Mouse (Mus musculus) heart, adult 8-10 months (tissue): ENCODE measurements around the gene Asic2. TPM values are rescaled to one million over a fixed set of nuclear protein-coding genes. Genes with fewer than 3 reads are reported as not detected.
A peak's percentile ranks its signal among the peaks of the same experiment; 100 is the strongest.
"Not testable (repeated sequence)": the region's sequence is repeated elsewhere in the genome, so short reads cannot be mapped to it uniquely, and the experiment has no call there.

ENCODE experiments used
- DNase-seq: peaks from one replicate; pipeline ENCODE4 v3.0.0; 2022; ENCODE audit warnings: low spot score
- total RNA-seq, 4 experiments: library from RNA; stranded (reverse); gene quantifications; 2 replicates each; pipeline ENCODE4 v1.2.4; 2022

The Asic2 gene
- total RNA-seq, 4 experiments from 2014 or later = 0.08 TPM; not detected in 3

GRCm38 (mm10) chr11:81331977-81332376 lies 636.3 kb downstream of the Asic2 start:
- DNase-seq = no peak

GRCm38 (mm10) chr11:81330982-81331381 lies 637.3 kb downstream of the Asic2 start:
- no peak for DNase-seq

DNA sequence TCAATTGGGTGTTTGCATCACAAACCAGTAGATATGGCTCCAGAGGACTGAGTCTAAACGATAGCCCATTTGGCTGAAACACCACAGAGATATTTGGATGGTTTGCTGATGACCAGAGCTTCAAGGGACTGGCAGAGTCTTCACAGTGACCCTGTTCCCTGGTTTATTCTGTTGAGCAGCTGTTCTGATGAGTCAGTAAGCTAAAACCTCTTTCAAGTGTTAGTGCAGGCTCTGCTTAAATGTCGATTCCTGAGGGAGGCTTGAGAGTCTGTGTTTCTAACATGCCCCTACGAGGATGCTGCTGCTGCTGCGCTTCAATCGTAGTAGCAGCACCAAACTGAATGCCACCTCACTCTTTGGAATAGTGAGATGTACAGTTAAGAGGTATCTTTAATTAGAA lies 640.2 kb downstream of the Asic2 start:
- no peak for DNase-seq

DNA sequence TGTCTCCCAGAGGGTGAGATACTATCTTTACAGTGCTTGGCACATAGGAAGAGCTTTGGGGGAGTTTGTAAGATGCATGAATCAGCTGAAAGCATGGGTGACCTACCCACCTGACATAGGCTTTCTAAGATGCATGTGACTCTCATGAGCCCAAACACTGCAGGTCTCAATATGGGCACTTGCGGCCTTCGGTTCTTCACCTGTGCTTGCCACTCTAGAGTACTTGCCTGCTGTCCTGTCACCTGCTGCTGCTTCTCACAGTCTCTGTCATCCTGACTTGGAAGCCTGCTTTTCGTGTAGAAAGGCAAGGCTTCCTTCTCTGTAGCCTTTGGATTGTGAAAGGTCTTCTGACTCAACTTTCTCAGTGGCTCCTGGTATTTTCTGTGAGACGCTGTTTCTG lies 645.1 kb downstream of the Asic2 start:
- DNase-seq = no peak

DNA sequence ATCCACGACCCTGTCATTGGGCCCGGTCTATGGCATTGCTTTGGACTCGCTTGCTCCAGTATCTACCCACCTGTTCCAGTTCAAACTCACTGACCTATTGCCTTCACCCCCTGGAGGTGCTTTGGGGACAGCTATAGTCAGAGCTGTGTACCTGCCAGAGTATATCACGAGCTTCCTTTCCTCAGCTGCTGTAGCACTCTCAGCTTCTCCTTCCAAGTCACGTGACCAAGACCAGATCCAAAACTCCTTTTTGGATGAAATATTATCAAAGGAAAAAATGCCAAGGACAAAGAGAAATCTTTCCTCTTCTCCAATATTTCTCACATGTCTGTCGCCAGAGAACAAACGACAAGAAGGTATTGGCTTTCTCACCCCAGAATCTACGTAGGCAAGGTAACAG lies 645.8 kb downstream of the Asic2 start:
- DNase-seq = no peak

DNA sequence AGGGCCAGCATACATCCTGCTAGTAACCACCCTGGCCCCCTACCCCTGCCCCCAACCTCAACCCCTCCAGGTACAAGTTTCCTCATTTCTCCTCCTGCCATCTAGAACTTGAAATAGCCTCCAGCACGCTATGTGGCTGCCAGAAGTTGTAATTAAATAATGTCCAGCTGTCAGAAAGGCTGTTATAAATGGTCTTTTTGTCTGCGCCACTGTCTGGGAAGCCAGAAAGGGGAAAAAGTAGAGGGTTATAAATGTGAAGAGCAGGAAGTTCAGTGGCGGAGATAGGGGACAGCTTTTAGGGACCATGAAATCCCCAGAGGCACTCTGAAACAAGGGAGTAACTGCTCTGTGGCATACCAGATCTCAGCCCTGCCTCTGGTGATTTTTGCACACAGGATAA lies 678.2 kb downstream of the Asic2 start:
- no peak for DNase-seq

- no peak for DNase-seq
Observed at GRCm38 (mm10) chr11:81283185-81283584, 685.1 kb downstream of the Asic2 start.

DNA sequence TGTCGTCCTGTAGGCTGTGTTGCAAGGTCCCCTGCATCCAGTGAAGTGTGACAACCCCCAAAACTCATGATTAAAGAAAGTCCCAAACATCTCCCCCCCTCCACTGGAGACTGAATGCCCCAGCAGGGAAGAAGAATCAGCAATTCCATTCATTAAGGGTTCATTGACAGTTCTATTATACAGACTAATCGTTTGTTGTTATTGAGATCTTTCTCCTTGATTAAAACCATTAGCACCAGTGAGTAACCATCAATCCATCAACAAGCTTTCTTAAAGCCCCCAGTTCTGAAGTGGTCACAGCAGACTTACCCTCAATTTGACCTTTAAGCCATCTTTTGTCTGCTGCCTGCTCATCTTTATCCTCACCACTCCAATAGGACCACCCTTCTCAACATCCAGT lies 688.2 kb downstream of the Asic2 start:
- no peak for DNase-seq

DNA sequence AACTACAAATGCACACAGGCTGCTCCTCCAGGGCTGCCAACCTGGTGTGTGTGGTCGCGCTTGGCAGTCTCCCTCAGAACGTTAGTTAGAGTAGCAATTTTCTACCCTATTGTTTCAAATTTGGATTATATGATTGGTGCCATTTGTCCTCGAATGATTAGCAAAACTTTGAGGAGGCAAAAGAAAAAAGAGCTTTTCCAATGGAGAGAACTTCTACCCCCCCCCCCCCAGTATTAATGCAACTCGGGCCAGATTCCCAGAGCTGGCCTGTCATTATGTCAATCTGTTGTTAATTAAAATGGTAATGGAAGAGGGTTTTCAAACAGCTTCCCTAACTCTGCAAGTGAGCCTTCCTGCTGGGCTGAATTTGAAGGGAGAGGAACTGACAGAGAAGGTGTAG lies 690.9 kb downstream of the Asic2 start:
- DNase-seq = no peak

GRCm38 (mm10) chr11:81272677-81273418 lies 695.4 kb downstream of the Asic2 start:
- no peak for DNase-seq

GRCm38 (mm10) chr11:81271422-81271821 lies 696.8 kb downstream of the Asic2 start:
- no peak for DNase-seq

DNA sequence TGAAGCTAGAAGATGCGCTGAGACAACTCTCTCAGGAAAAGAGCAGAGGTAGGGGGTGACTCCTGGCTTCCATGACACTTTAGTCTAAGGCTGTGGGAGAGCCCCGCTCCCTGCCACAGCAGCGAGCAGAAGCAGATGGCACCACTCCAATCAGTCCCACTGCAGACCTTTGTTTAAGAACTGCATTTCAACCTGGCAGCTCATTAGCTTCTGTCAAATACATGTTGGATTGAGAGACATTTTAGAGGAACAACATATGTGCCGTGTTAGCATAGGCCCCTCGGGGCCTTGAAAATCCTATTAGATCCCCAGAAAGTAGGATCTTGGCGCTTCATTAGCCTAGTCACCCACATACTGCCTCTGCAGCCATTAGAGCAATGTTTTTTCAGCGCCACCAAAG lies 697.7 kb downstream of the Asic2 start:
- DNase-seq = no peak

GRCm38 (mm10) chr11:81263757-81264156 lies 704.5 kb downstream of the Asic2 start:
- no peak for DNase-seq

DNA sequence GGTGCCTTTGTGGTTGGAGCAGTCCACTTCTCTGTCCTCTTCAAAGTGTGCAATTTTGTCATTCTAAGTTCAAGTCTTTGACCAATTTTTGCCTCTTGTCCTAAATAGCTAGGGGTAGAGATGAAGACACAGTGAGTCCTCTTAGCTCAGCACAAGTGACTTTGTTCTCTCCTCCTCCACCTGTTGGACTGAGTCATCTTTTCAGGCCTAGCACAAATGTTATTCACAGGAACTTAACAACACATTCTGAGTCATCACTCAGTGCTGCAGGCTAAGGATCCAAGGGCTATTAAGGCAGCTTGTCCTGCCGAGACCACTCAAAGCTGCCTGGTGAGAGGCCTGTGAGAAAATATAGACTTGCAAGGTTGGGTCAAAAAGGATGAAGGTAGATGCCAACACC lies 705.1 kb downstream of the Asic2 start:
- no peak for DNase-seq

DNA sequence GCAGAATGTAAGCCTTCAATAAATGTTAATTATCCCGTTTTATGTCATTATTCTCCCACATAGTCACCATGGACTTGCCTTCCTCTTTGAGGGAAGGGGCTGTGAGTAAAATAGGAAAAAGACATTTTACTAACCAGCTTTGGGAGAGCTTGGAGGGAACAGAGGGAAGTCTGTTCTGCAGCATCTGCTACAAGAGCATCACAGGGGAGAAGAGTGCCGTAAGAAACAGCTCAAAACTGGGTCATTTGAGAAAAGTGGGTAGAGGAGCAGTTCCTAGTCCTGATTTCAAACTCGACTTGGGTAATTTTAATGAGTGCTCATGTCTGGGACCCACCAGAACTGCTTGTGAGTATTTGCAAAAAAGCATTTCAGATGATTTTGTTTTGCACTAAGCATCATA lies 707.0 kb downstream of the Asic2 start:
- DNase-seq = no peak

DNA sequence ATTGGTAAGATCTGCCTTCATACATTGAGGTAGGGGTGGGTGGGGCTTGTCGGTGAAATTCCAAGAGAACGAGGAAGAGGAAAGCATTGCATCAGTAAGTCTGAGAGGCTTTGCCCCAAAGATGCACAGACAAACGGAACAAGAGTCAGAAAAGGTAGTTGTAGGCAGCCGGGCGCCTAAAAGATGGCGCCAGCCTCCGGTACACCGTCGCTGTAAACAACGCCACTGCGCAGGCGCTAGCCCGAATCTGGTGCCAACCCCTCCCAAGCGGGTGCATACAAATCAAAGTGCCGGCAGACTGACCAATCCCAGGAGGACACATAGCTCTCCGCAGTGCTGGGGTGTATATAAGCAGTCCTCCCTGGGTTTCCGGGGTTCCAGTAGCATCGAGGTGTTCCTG lies 727.1 kb downstream of the Asic2 start:
- DNase-seq = not testable (repeated sequence)

GRCm38 (mm10) chr11:81239966-81240681 lies 728.1 kb downstream of the Asic2 start:
- DNase-seq = peak; percentile 37

DNA sequence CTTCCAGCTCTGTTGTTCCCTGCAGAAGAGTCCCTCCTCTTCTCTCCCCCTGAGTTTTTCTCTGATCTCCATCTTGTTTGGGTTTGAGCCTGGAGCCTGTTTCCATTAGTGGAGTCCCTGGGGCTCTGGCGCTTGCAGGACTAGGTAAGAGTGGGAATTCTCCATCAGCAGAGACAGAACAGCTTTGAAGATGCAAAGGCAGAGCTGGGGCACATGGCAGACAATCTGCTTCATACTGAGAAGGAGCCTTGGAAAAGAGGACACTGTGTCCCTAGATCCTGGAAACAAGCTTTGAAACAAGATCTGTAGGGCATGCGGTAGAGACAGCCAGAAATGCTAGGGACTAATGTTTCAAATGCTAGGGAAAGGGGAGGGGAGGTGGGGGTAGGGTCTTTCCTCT lies 729.2 kb downstream of the Asic2 start:
- no peak for DNase-seq

DNA sequence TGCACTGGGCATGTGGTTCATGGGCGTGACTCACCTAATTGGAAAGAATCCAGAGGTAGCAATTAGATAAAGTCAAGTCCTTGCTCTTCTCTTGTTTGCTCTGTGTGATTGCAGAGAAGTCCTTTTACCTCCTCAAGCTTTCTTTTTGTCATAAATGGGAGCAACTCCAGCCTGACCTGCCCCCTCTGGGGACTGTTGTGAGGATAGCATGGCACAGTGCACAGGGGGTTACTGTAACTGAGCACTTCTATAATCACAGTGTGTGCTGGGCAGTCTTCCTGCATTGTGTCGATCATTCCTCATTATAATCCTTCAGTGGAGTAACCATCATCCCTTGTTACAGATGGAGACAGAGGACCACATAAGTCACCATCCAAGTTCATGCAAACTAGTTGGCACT lies 732.2 kb downstream of the Asic2 start:
- DNase-seq = no peak

- no peak for DNase-seq
Observed at GRCm38 (mm10) chr11:81223361-81223760, 744.9 kb downstream of the Asic2 start.

DNA sequence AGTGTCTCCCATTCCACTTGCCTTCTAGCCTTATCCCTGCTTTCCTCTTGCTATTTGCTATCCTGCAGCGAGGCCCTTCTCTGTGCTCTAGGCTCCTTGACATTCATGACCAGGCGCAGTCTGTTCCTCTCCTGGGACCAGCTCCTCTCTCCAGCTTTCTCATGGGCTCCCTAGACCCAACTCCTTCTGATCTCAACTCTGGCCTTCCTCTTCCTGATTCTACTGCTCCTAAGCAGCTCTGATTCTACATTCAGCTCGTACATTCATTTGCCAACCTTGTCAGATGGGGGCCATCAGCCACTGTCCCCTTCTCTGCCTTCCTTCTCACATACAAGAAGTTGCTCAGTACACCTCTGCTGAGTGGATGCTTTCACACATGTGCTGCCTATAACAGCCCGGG lies 747.5 kb downstream of the Asic2 start:
- no peak for DNase-seq

DNA sequence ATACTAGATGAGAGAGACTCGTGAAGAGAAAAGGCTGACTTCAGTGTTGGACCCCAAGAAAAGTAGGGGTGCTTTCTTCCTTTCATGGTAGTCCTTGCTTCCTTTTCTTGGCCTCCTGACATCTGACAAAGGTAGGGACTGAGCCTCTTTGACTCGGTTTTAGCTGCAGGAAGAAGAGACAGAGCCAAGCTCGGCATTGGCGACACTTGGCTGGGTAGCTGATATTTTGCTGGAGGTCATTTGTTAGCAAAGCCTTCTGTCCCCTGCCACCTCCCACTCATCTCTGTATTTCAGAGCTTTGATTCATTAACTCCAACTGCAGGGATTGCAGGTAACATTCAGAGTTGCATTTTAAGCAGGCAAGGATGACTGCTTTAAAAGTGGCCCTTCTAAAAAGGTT lies 762.8 kb downstream of the Asic2 start:
- no peak for DNase-seq

- DNase-seq = no peak
Observed at GRCm38 (mm10) chr11:81202578-81202977, 765.7 kb downstream of the Asic2 start.
